8 mouse cellular contexts compared by ENCODE assay signal in genomic region chr1:160212123-160212691, GRCm38 (mm10). TPM values are rescaled to one million over a fixed set of nuclear protein-coding genes. Genes with fewer than 3 reads are reported as not detected.
DNase-seq lines count a peak whose midpoint lies in the region; ATAC-seq and TF ChIP-seq lines count a peak whose summit lies in the region.

No protein-coding gene starts in this region.

- peak overlapping the region; percentile 71 for H3K4me3 ChIP-seq in left cerebral cortex, adult 2 months
- peak overlapping the region; percentile 58 for H3K4me3 ChIP-seq in embryonic fibroblast, embryonic 13.5 days (ENCODE audit: insufficient read depth, low read length)
- peak overlapping the region; percentile 90 for H3K4me3 ChIP-seq in hindbrain, embryonic 12.5 days
- H3K4me3 ChIP-seq in lung, embryonic 15.5 days: peak overlapping the region; percentile 92
- peak overlapping the region; percentile 83 for H3K4me3 ChIP-seq in stomach, embryonic 15.5 days (replicated peaks)

- intact Hi-C loops in left cerebral cortex, adult 2 months (cut with DNase I): loop anchor here (5.0 kb wide), 1 partner anchor 165 kb away; no protein-coding TSS in a partner anchor

- TF ChIP-seq CTCF in left cerebral cortex, adult 2 months (IDR thresholded peaks at IDR 0.05): no peak
- TF ChIP-seq CTCF in embryonic fibroblast, embryonic 13.5 days (IDR thresholded peaks at IDR 0.05; ENCODE audit: borderline replicate concordance, insufficient read depth, low read length): no peak

- DNase-seq in left cerebral cortex, adult 2 months (ENCODE audit: extremely low spot score in 1 of 2, low spot score in 2 of 2): peak in 1 of 2 experiments; percentile 61
- DNase-seq in left cerebral cortex, adult 11 months (ENCODE audit: low spot score): no peak
- peak; percentile 48 for DNase-seq in adrenal gland, postnatal 25 days
- DNase-seq in spleen, postnatal 4 days (ENCODE audit: low spot score in 2 of 2): no peak

- TF ChIP-seq POLR2A in embryonic fibroblast, embryonic 13.5 days (IDR thresholded peaks at IDR 0.05; ENCODE audit: low read depth, low read length): no peak

- H3K9ac ChIP-seq in hindbrain, embryonic 12.5 days: peak overlapping the region; percentile 94
- H3K9ac ChIP-seq in lung, embryonic 15.5 days: peak overlapping the region; percentile 94
- peak overlapping the region; percentile 69 for H3K9ac ChIP-seq in stomach, embryonic 15.5 days

- ATAC-seq in hindbrain, embryonic 12.5 days (ENCODE audit: low FRiP score): peak; percentile 82
- peak; percentile 65; the same call in 1 of the 2 replicates for ATAC-seq in lung, embryonic 15.5 days (ENCODE audit: borderline replicate concordance, extremely low read depth, low FRiP score, low TSS enrichment)
- peak; percentile 56 for ATAC-seq in stomach, embryonic 15.5 days (ENCODE audit: insufficient read depth, low FRiP score, low read depth)

- no peaks in the 10 kb centered on the region for H3K9me3 ChIP-seq in hindbrain, embryonic 12.5 days (replicated peaks)
- H3K9me3 ChIP-seq in lung, embryonic 15.5 days: no peaks in the 10 kb centered on the region
- no peaks in the 10 kb centered on the region for H3K9me3 ChIP-seq in stomach, embryonic 15.5 days

- H3K27me3 ChIP-seq in hindbrain, embryonic 12.5 days: no peaks in the 10 kb centered on the region
- H3K27me3 ChIP-seq in lung, embryonic 15.5 days: no peaks in the 10 kb centered on the region
- no peaks in the 10 kb centered on the region for H3K27me3 ChIP-seq in stomach, embryonic 15.5 days (replicated peaks)

- H3K36me3 ChIP-seq in hindbrain, embryonic 12.5 days: peaks cover 8% of the 10 kb centered on the region
- peaks cover 8% of the 10 kb centered on the region for H3K36me3 ChIP-seq in lung, embryonic 15.5 days
- H3K36me3 ChIP-seq in stomach, embryonic 15.5 days: no peaks in the 10 kb centered on the region

- H3K27ac ChIP-seq in left cerebral cortex, adult 2 months: peak overlapping the region; percentile 90
- H3K27ac ChIP-seq in embryonic fibroblast, embryonic 13.5 days (ENCODE audit: insufficient read depth, low read length): peak overlapping the region; percentile 78
- peak overlapping the region; percentile 99 for H3K27ac ChIP-seq in hindbrain, embryonic 12.5 days
- H3K27ac ChIP-seq in lung, embryonic 15.5 days: peak overlapping the region; percentile 99
- peak overlapping the region; percentile 99 for H3K27ac ChIP-seq in stomach, embryonic 15.5 days

- H3K4me1 ChIP-seq in embryonic fibroblast, embryonic 13.5 days (ENCODE audit: control insufficient read depth, insufficient read depth, low read length): peaks cover 7% of the 10 kb centered on the region; the same call in 1 of the 2 replicates
- peaks cover 16% of the 10 kb centered on the region for H3K4me1 ChIP-seq in hindbrain, embryonic 12.5 days
- peaks cover 16% of the 10 kb centered on the region for H3K4me1 ChIP-seq in lung, embryonic 15.5 days
- H3K4me1 ChIP-seq in stomach, embryonic 15.5 days: peaks cover 7% of the 10 kb centered on the region

- peak overlapping the region; percentile 75 for H3K4me2 ChIP-seq in hindbrain, embryonic 12.5 days (replicated peaks)
- peak overlapping the region; percentile 73 for H3K4me2 ChIP-seq in lung, embryonic 15.5 days
- peak overlapping the region; percentile 64 for H3K4me2 ChIP-seq in stomach, embryonic 15.5 days

- under 1% methylated on average over 45 of the region's 45 CpGs for WGBS in hindbrain, embryonic 12.5 days
- WGBS in lung, embryonic 15.5 days: under 1% methylated on average over 45 of the region's 45 CpGs
- WGBS in stomach, embryonic 15.5 days: under 1% methylated on average over 45 of the region's 45 CpGs

RNA-seq across cellular contexts. Expression of gene Cacybp, which starts 0.5 kb away (rescaled TPM):
- total RNA-seq in left cerebral cortex, adult 2 months (2021): 10 to 100 TPM; 85.3 to 87.5 TPM
- total RNA-seq in adrenal gland, postnatal 25 days (2021): 81.3 and 101 TPM in 2 replicates
- 130 and 138 TPM in 2 replicates for polyA plus RNA-seq in embryonic fibroblast, embryonic 13.5 days (2011; ENCODE audit: insufficient read length, low read depth, missing spikeins)
- 241 TPM in 2 replicates for polyA plus RNA-seq in hindbrain, embryonic 12.5 days (2016; fragmentation: Nextera tagmentation; extraction: Ambion mirVana)
- polyA plus RNA-seq in lung, embryonic 15.5 days (2015; fragmentation: Nextera tagmentation; extraction: Ambion mirVana): 214 and 217 TPM in 2 replicates
- 196 and 234 TPM in 2 replicates for polyA plus RNA-seq in stomach, embryonic 15.5 days (2015; fragmentation: Nextera tagmentation; extraction: Ambion mirVana)

RNA-seq across cellular contexts. Expression of gene Mrps14, which starts 17.2 kb away (rescaled TPM):
- 10 to 100 TPM; 62.4 to 78.7 TPM for total RNA-seq in left cerebral cortex, adult 2 months (2021)
- 73.0 and 98.2 TPM in 2 replicates for total RNA-seq in adrenal gland, postnatal 25 days (2021)
- polyA plus RNA-seq in embryonic fibroblast, embryonic 13.5 days (2011; ENCODE audit: insufficient read length, low read depth, missing spikeins): 58.4 and 63.3 TPM in 2 replicates
- polyA plus RNA-seq in hindbrain, embryonic 12.5 days (2016; fragmentation: Nextera tagmentation; extraction: Ambion mirVana): 182 and 187 TPM in 2 replicates
- polyA plus RNA-seq in lung, embryonic 15.5 days (2015; fragmentation: Nextera tagmentation; extraction: Ambion mirVana): 258 and 277 TPM in 2 replicates
- polyA plus RNA-seq in stomach, embryonic 15.5 days (2015; fragmentation: Nextera tagmentation; extraction: Ambion mirVana): 296 and 299 TPM in 2 replicates

RNA-seq across cellular contexts. Expression of gene Tnn, which starts 58.8 kb away (rescaled TPM):
- under 1 TPM; 0.37 to 0.48 TPM for total RNA-seq in left cerebral cortex, adult 2 months (2021)
- 0.24 TPM in 2 replicates for total RNA-seq in adrenal gland, postnatal 25 days (2021)
- 23.8 and 79.4 TPM in 2 replicates for polyA plus RNA-seq in embryonic fibroblast, embryonic 13.5 days (2011; ENCODE audit: insufficient read length, low read depth, missing spikeins)
- 0.22 and 0.23 TPM in 2 replicates for polyA plus RNA-seq in hindbrain, embryonic 12.5 days (2016; fragmentation: Nextera tagmentation; extraction: Ambion mirVana)
- 0.67 and 0.68 TPM in 2 replicates for polyA plus RNA-seq in lung, embryonic 15.5 days (2015; fragmentation: Nextera tagmentation; extraction: Ambion mirVana)
- 11.3 and 11.6 TPM in 2 replicates for polyA plus RNA-seq in stomach, embryonic 15.5 days (2015; fragmentation: Nextera tagmentation; extraction: Ambion mirVana)
